Mouse (Mus musculus) hematopoietic stem cell, adult 5-6 weeks (primary cell): Measurements from ENCODE around the gene Trappc10. TPM values are rescaled to one million over a fixed set of nuclear protein-coding genes. Genes with fewer than 3 reads are reported as not detected.

Experiments
- ATAC-seq, 2 experiments: fragments of 125-278 bp in 1 of 2; replicated peaks in 1 of 2; 2 replicates each; pipeline ENCODE4 v1.8.0; 2016 to 2017; ENCODE audit warnings: inconsistent platforms in 2 of 2, mild to moderate bottlenecking in 2 of 2, moderate number of reproducible peaks in 2 of 2, low read depth in 1 of 2, moderate TSS enrichment in 1 of 2; ENCODE audit not compliant: low FRiP score in 2 of 2, poor library complexity in 2 of 2, severe bottlenecking in 2 of 2, insufficient read depth in 1 of 2, low TSS enrichment in 1 of 2
- total RNA-seq: library from RNA; stranded (forward); fragments of 172-1452, 232-1000 nt; gene quantifications from 2 replicates; pipeline ENCODE4 v1.2.3, GENCODE M21; 2017

The Trappc10 gene
- total RNA-seq, 1 experiment from 2014 or later: 24.5 TPM

DNA sequence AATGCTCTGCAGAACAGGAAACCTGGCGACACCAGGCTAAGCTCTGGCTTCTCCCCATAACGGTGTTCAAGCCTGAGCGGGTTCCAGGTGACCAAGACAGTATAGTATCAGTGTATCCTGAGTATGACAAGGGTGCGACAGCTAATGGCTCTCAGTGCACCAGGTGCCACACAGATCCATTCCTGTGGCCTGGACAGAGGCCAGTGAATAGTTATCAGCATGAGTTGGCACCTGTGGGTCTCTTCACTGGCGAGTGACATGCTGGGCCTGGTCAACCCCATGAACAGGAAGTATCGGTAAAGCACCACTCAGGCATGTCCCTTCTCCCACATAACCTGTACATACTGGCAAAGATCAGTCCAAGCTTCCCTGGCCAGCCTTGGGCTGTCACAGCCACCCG, 73.4 kb downstream of the Trappc10 start:
- ATAC-seq: no peak

DNA sequence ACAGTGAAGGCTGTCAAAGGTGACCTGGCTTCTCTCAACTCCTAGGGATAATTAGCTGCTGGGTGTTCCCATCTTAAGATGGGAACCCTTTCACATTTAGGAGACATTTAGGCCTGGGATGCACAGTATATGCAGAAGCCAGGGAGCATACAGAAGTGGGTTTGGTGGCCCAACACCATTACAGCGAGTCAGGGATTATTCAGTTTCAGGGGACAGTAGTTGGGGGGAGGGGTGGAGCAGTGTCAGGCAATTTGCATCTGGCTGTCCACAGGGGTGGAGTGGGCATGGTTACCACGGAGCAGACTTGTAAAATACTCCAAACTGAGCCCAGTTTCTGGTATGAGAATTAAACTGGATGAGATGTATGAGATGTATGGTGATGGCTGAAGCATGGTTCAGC, 74.0 kb downstream of the Trappc10 start:
- no peak for ATAC-seq

DNA sequence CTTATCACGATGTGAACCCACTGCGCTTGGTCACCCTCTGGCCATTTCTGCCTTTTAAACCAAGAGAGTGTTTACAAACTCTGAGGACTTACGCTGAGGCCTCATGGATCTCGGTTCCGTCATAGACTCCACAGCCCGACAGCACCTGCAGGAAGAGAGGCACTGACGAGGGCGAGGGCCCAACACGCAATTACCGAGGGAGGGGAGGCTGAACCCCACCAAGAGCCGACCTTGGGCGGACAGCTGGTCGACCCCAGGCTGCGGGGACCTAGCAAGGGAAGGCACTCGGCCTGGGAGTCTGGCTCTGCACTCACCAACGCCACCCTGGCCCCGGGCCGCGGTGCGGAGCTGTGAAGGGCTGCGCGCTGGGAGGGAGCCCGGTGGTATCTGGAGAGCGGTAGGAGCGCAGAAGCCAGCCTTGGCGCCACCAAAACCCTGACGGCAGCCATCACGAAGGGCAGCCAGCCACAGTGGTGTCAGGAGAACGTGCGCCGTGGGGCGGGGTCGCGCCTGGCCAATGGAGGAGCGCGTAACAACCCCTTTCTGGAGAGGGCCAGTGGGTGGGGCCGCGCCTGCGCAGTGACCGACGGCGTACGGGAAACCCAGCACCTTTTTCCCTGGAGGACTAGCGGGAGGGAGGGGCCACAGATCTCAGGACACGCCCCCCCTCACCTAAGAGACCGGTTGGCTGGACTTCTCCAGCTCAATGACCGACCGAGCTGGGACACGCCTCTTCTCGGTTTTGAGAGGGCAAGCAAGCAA, 75.0 kb downstream of the Trappc10 start, which contains the start of gene D10Jhu81e:
Gene D10Jhu81e, minus strand, starts transcription at position 502 of the 762 bp plus-strand sequence.
- ATAC-seq: peak; percentile 94 to 98

GRCm38 (mm10) chr10:78168792-78169191, 75.6 kb downstream of the Trappc10 start:
- no peak for ATAC-seq

DNA sequence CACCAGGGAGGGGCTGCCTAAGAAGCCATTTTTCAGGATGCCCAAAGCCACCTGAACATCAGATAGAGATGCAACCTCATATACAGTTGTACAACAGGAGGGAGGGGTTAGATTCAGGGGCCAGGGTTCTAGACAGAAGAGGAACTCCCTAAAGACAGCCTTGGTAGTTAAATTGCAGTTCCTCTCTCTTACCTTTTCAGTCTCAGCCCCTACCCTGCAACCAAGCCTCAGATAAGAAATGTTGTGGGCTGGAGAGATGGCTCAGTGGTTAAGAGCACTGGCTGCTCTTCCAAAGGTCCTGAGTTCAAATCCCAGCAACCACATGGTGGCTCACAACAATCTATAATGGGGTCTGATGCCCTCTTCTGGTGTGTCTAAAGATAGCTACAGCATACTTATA, 76.7 kb downstream of the Trappc10 start:
- no peak for ATAC-seq

DNA sequence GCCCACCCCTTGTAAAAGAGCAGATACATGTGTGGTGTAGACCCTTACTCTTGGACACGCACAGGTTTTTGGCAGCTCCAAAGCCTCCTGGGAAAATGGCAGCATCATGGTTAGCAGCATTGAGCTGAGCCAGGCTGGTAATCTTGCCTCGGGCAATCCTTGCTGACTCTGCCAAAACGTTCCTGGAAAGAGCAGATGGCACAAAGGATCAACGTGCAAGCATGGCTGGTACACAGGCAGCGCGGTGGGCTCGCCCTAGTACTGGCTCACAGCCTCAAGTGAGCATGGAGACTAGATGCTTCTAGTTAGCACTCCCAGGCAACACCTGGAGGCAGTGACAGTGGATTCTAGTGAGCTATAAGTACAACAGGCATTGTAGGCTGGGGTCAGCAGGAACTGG, 77.1 kb downstream of the Trappc10 start:
- no peak for ATAC-seq

DNA sequence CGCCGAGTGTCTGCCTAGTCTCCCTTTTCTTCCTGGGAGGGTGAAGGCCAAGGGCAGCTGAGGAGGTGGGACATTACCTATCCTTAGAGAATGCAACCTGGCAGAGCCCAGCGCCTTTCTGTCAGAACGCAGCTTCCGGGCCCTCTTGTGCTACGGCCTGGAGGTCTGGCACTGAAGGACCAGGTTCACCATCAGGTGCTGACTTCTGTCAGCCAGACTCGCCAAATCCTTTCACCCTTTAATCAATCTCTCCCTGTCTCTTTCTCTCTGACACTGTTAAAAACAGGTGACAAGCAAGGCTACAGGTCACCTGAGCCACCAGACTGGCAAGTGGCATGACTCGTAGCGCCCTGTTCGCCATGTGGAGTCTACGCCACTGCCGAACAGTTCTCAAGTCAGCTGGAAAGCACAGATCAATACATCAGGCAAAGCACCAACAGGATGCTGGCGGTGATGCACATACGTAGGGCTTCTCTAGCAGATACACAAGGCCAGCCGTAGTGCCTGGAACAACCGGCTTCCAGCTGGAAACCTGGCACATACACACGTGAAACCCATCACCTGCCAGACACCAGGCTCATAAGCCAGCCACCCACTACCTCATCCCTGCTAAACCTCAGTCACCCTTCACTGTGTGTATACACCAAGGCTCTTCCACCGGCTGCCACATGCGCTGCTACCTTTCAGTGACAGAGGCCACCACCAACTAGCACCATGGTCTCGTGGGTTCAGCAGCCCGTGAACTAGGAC, 79.0 kb downstream of the Trappc10 start:
- no peak for ATAC-seq

- ATAC-seq: no peak
Observed at GRCm38 (mm10) chr10:78164786-78165185, 79.7 kb downstream of the Trappc10 start.

DNA sequence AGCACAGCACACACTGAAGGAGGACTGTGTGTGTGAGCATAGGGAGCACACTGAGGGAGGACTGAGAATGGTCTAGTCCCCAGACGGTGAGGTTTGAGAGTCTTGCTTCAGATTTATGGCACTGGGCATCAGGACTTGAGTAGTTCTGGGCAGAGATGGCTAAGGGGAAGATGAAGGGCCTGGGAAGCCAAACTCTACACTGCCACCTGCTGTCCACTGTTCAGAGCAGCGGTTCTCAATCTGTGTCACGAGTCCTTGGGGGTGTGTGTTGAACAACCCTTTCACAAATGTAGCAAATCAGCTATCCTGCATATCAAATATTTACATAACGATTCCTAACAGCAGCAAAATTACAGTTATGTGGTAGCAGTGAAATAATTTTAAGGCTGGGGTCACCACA, 80.5 kb downstream of the Trappc10 start:
- peak; percentile 55 to 67 for ATAC-seq

- no peak for ATAC-seq
Observed at GRCm38 (mm10) chr10:78163241-78163640, 81.2 kb downstream of the Trappc10 start.

GRCm38 (mm10) chr10:78162646-78163045, 81.8 kb downstream of the Trappc10 start:
- ATAC-seq: no peak

GRCm38 (mm10) chr10:78161096-78161495, 83.3 kb downstream of the Trappc10 start:
- no peak for ATAC-seq

GRCm38 (mm10) chr10:78160369-78161095, 83.9 kb downstream of the Trappc10 start:
- peak; percentile 18 to 56; a peak in 3 of 4 replicates for ATAC-seq

- peak; percentile 66 to 72 for ATAC-seq
Observed at GRCm38 (mm10) chr10:78159906-78160305, 84.5 kb downstream of the Trappc10 start.

GRCm38 (mm10) chr10:78159252-78159878, 85.1 kb downstream of the Trappc10 start:
- peak; percentile 37 to 39; a peak in 1 of 4 replicates for ATAC-seq

DNA sequence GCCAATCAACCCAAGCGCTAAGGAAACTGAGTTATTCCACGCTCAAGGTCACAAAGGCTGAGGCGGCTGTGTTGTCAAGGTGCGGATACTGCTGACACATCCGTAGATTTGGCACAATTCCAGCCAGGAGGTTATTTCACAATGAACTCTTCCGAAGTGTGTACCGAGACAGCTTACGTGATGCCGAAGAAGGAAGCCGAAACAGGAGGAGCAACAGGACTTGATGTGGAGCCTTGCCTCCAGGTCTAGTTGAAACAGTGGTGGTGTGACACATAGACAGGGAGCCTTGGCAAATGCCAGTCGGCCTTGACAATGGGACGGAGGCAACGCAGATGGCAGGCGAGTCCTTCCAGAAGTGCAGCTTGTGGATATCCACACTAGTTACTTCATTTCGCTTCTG, 86.4 kb downstream of the Trappc10 start:
- no peak for ATAC-seq

DNA sequence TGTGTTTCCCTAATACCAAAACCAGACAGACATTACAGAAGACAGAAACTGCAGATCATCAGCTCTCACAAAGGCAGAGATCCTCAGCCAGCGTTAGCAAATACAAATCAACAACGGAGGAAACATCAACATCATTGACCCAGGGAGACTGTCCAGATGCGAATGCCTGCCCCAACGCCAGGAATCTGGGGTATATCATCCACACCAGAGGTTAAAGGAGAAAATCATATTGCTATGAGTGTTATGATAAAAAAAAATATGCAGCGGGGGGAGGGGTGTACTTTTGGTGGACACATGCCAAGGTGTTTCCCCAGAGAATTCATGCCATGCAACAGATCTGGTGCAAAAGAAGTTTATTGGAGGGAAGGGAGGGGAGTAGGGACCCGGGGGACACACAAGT, 87.5 kb downstream of the Trappc10 start:
- ATAC-seq: no peak
